Mouse (Mus musculus): ENCODE data around the gene Rsph3b. TPM values are rescaled to one million over a fixed set of nuclear protein-coding genes. Genes with fewer than 3 reads are reported as not detected.
"Not testable (repeated sequence)": the region's sequence is repeated elsewhere in the genome, so short reads cannot be mapped to it uniquely, and the experiment has no call there.

The Rsph3b gene
- polyA plus RNA-seq, 1 experiment = 27.7 TPM

- H3K4me1 ChIP-seq (ENCODE audit: control insufficient read depth, insufficient read depth, low read length); H3K4me3 ChIP-seq (ENCODE audit: insufficient read depth, low read length); H3K27ac ChIP-seq (ENCODE audit: insufficient read depth, low read length): not testable (repeated sequence)
Measured at GRCm38 (mm10) chr17:6900361-6900760, 48.1 kb downstream of the Rsph3b start.

GRCm38 (mm10) chr17:6897996-6898562, 50.4 kb downstream of the Rsph3b start:
- H3K4me1 ChIP-seq (ENCODE audit: control insufficient read depth, insufficient read depth, low read length); H3K27ac ChIP-seq (ENCODE audit: insufficient read depth, low read length); H3K4me3 ChIP-seq (ENCODE audit: insufficient read depth, low read length): not testable (repeated sequence)

DNA sequence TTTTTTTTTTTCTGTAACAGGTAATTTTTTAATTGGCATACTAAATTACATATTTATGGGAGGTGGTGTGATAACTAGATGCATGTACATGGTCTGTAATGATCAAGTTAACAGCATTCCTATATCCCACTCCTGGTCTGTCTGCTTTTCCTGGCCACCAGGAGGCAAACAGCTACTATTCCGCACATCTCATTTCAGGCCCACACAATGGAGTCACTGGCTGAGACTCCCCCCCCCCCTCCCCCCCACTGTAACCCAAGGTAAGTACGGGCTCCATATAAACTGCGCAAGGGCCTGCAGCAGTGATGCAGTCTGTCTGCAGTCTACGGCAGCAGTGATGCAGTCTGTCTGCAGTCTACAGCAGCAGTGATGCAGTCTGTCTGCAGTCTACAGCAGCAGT, 51.7 kb downstream of the Rsph3b start:
- no peak overlapping the region for H3K4me3 ChIP-seq (ENCODE audit: insufficient read depth, low read length)
- TF ChIP-seq POLR2A (IDR thresholded peaks at IDR 0.05; ENCODE audit: extremely low read depth, insufficient read depth, low read length) (no peak), CTCF (IDR thresholded peaks at IDR 0.05; ENCODE audit: extremely low read depth, insufficient read depth, low read length) (no peak)

DNA sequence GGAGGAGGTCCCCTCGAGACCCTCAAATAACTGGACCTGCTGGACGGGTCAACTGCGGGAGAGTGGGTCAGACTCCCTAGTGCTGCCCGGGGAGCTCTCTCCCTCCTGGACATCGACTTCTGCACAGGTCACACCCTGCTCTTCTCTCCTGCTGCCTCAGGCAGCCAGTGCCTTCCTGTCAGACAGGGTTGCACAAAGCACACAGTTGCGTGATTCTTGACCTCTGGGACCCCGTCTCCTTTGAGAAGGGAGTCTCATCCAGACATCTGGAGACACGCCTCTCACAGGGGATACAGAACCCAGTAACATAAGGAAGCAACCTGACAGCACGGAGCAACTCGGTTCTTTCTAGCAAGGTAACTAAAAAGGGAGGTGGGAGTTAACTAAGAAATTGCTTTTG, 55.1 kb downstream of the Rsph3b start:
- H3K27ac ChIP-seq (ENCODE audit: insufficient read depth, low read length) = no peak overlapping the region
- no peak overlapping the region for H3K4me3 ChIP-seq (ENCODE audit: insufficient read depth, low read length)
- TF ChIP-seq CTCF (IDR thresholded peaks at IDR 0.05; ENCODE audit: extremely low read depth, insufficient read depth, low read length) = no peak
- TF ChIP-seq POLR2A (IDR thresholded peaks at IDR 0.05; ENCODE audit: extremely low read depth, insufficient read depth, low read length) = no peak
- no peaks in the 10 kb centered on the region for H3K4me1 ChIP-seq (ENCODE audit: control insufficient read depth, insufficient read depth, low read length)

More for the DNA sequence above, 51.7 kb downstream of the Rsph3b start:
- no peak overlapping the region for H3K27ac ChIP-seq (ENCODE audit: insufficient read depth, low read length)
- H3K4me1 ChIP-seq (ENCODE audit: control insufficient read depth, insufficient read depth, low read length) = no peaks in the 10 kb centered on the region

GRCm38 (mm10) chr17:6891966-6892934, 56.2 kb downstream of the Rsph3b start:
- TF ChIP-seq CTCF (IDR thresholded peaks at IDR 0.05; ENCODE audit: extremely low read depth, insufficient read depth, low read length) = no peak
- no peak for TF ChIP-seq POLR2A (IDR thresholded peaks at IDR 0.05; ENCODE audit: extremely low read depth, insufficient read depth, low read length)
- Histone ChIP-seq H3K4me3 (ENCODE audit: insufficient read depth, low read length) (no peak overlapping the region), H3K4me1 (ENCODE audit: control insufficient read depth, insufficient read depth, low read length) (no peaks in the 10 kb centered on the region), H3K27ac (ENCODE audit: insufficient read depth, low read length) (no peak overlapping the region)

DNA sequence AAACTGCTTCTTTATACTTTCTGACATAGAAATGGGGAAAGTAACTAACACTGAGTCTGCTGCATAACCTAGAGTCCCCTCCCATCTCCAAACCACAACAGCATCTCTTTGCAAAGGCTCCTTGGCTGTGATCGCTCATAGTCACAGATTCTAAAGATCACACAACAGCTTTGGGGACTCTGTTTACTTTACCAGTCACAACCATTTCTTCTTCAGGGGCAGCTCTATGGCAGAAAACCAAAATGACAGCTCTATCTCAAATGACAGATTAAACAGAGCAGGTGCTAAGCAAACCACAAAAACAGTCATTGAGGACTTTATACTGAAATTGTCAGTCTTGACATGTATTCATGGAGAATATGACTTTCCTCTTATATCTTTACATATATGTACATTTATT, 62.0 kb downstream of the Rsph3b start:
- TF ChIP-seq CTCF (IDR thresholded peaks at IDR 0.05; ENCODE audit: extremely low read depth, insufficient read depth, low read length) = no peak
- TF ChIP-seq POLR2A (IDR thresholded peaks at IDR 0.05; ENCODE audit: extremely low read depth, insufficient read depth, low read length) = no peak
- H3K4me1 ChIP-seq (ENCODE audit: control insufficient read depth, insufficient read depth, low read length) = no peaks in the 10 kb centered on the region; the same call in 1 of the 2 replicates
- no peak overlapping the region for H3K27ac ChIP-seq (ENCODE audit: insufficient read depth, low read length)
- H3K4me3 ChIP-seq (ENCODE audit: insufficient read depth, low read length) = no peak overlapping the region

DNA sequence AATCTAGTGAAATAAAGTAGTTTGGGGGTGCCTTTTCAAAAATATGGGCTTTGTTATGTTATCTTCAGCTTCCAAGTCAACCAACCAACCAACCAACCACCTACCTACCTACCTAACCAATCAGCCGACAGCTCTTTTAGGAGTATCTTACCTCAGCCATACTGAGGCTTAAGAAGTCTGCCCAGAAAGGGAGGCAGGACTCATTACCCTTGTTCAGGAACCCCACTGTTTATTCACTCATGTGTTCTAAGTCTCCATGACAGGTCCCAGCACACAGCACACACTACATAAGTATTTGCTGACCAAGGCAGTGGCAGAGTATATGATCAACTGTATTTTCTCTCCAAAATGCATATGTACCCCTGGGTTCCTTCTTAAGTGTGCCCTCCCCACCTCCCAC, 64.0 kb downstream of the Rsph3b start:
- no peaks in the 10 kb centered on the region; the same call in 1 of the 2 replicates for H3K4me1 ChIP-seq (ENCODE audit: control insufficient read depth, insufficient read depth, low read length)
- no peak overlapping the region for H3K4me3 ChIP-seq (ENCODE audit: insufficient read depth, low read length)
- no peak for TF ChIP-seq CTCF (IDR thresholded peaks at IDR 0.05; ENCODE audit: extremely low read depth, insufficient read depth, low read length)
- no peak for TF ChIP-seq POLR2A (IDR thresholded peaks at IDR 0.05; ENCODE audit: extremely low read depth, insufficient read depth, low read length)
- no peak overlapping the region for H3K27ac ChIP-seq (ENCODE audit: insufficient read depth, low read length)

DNA sequence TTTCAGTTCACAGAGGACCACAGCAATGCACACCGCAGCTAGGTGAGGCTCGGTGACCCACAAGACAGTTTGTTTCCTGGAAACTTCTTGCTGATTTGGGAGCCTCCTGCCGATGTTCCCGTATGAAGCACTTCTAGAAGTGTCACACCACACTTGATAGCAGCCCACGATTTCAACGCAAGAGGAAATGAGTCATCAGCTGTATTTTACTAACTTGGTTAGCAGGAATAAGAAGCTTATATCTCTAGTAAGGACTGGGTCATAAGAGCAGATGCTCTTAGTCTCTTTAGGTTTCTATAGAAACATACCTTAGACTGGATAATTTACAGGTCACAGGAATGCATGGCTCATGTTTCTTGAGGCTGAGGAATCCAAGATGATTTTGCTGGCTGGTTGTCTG, 67.2 kb downstream of the Rsph3b start:
- H3K4me3 ChIP-seq (ENCODE audit: insufficient read depth, low read length) = no peak overlapping the region
- TF ChIP-seq CTCF (IDR thresholded peaks at IDR 0.05; ENCODE audit: extremely low read depth, insufficient read depth, low read length) (no peak), POLR2A (IDR thresholded peaks at IDR 0.05; ENCODE audit: extremely low read depth, insufficient read depth, low read length) (no peak)
- H3K27ac ChIP-seq (ENCODE audit: insufficient read depth, low read length) = no peak overlapping the region

GRCm38 (mm10) chr17:6871421-6871820, 77.1 kb downstream of the Rsph3b start:
- no peak overlapping the region for H3K27ac ChIP-seq (ENCODE audit: insufficient read depth, low read length)
- TF ChIP-seq CTCF (IDR thresholded peaks at IDR 0.05; ENCODE audit: extremely low read depth, insufficient read depth, low read length) (no peak), POLR2A (IDR thresholded peaks at IDR 0.05; ENCODE audit: extremely low read depth, insufficient read depth, low read length) (no peak)
- no peak overlapping the region for H3K4me3 ChIP-seq (ENCODE audit: insufficient read depth, low read length)
- no peaks in the 10 kb centered on the region for H3K4me1 ChIP-seq (ENCODE audit: control insufficient read depth, insufficient read depth, low read length)

More for the DNA sequence above, 67.2 kb downstream of the Rsph3b start:
- H3K4me1 ChIP-seq (ENCODE audit: control insufficient read depth, insufficient read depth, low read length) = no peaks in the 10 kb centered on the region; the same call in 1 of the 2 replicates

GRCm38 (mm10) chr17:6868810-6869209, 79.7 kb downstream of the Rsph3b start:
- TF ChIP-seq CTCF (IDR thresholded peaks at IDR 0.05; ENCODE audit: extremely low read depth, insufficient read depth, low read length) (no peak), POLR2A (IDR thresholded peaks at IDR 0.05; ENCODE audit: extremely low read depth, insufficient read depth, low read length) (no peak)
- no peaks in the 10 kb centered on the region for H3K4me1 ChIP-seq (ENCODE audit: control insufficient read depth, insufficient read depth, low read length)
- no peak overlapping the region for H3K27ac ChIP-seq (ENCODE audit: insufficient read depth, low read length)
- H3K4me3 ChIP-seq (ENCODE audit: insufficient read depth, low read length) = no peak overlapping the region
